Mouse (Mus musculus) embryo, embryonic 11.5 days (tissue): Measurements from ENCODE around the gene Vmn1r142.
"Not testable (repeated sequence)": the region's sequence is repeated elsewhere in the genome, so short reads cannot be mapped to it uniquely, and the experiment has no call there.

ENCODE experiments used
- DNase-seq: peaks from one replicate; pipeline ENCODE4 v3.0.0-alpha.2; 2012; ENCODE audit warnings: low read depth, low spot score

Gene Vmn1r142

DNA sequence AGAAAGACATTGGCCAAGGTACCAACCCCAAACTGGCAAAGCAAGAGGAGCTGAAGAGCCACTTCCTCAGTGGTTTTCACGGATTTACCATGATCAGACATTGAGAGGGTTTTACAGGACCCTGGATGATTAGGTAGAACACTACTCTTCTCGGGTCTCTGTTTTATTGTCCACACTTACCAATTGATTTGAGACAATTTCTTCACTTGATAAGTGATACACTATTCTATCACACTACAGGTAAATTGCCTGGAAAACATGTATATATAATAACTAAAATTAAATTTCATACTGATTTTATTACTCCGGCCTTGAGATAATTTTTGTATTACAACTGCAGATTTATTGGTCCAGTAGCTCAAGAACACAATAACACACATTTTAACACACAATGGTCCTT is at the start of gene Vmn1r142:
Gene Vmn1r142, minus strand, starts transcription at position 101 of the 400 bp plus-strand sequence.
- not testable (repeated sequence) for DNase-seq

DNA sequence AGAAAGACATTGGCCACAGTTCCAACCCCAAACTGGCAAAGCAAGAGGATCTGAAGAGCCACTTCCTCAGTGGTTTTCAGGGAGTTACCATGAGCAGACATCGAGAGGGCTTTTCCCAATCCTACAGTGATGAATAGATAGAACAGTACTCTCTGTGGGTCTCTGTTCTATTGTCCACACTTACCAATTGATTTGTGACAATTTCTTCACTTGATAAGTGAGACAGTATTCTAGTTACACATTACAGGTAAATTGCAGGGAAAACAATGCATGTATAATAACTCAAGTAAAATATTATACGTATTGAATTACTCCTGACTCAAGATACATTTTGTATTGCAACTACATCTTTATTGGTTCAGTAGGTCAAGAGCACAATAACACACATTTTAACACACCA is 37.3 kb upstream of the Vmn1r142 start, which contains the start of gene Gm8653:
Gene Gm8653, minus strand, starts transcription at position 101 of the 400 bp plus-strand sequence.
- DNase-seq, result not testable (repeated sequence)

DNA sequence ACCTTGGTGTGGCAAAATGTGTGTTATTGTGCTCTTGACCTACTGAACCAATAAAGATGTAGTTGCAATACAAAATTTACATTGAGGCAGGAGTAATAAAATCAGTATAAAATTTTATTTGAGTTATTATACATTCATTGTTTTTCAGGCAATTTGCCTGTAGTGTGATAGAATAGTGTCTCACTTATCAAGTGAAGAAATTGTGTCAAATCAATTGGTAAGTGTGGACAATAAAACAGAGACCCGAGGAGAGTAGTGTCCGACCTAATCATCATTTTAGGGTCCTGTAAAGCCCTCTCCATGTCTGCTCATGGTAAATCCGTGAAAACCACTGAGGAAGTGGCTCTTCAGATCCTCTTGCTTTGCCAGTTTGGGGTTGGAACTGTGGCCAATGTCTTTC is 25.2 kb upstream of the Vmn1r142 start, which contains the start of gene Vmn1r143:
Gene Vmn1r143, plus strand, starts transcription at position 301 of the 400 bp plus-strand sequence.
- not testable (repeated sequence) for DNase-seq

DNA sequence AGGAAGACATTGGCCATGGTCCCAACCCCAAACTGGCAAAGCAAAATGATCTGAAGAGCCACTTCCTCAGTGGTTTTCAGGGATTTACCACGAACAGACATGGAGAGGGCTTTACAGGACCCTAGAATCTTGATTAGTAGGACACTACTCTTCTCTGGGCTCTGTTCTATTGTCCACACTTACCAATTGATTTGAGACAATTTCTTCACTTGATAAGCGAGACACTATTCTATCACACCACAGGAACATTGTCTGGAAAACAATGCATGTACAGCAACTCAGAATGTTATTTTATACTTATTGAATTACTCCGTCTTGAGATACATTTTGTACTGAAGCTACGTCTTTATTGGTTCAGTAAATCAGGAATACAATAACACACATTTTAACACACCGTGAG is 29.2 kb downstream of the Vmn1r142 start, which contains the start of gene Gm10666:
Gene Gm10666, minus strand, starts transcription at position 101 of the 400 bp plus-strand sequence.
- DNase-seq, result not testable (repeated sequence)

DNA sequence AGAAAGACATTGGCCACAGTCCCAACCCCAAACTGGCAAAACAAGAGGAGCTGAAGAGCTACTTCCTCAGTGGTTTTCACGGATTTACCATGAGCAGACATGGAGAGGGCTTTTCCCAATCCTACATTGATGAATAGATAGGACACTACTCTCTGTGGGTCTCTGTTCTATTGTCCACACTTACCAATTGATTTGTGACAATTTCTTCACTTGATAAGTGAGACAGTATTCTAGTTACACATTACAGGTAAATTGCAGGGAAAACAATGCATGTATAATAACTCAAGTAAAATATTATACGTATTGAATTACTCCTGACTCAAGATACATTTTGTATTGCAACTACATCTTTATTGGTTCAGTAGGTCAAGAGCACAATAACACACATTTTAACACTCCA is 45.7 kb downstream of the Vmn1r142 start, which contains the start of gene Gm16451:
Gene Gm16451, minus strand, starts transcription at position 101 of the 400 bp plus-strand sequence.
- DNase-seq, result not testable (repeated sequence)
